Mouse (Mus musculus) MEL-GATA-1-ER (cell line): ENCODE measurements at regions not wholly inside any gene's neighbourhood (a gene's known extent, or its start where the extent isn't known, plus 50 kb on each side); places are given as distances from the start of the nearest gene placed in this dataset.
"Not testable (repeated sequence)": the region's sequence is repeated elsewhere in the genome, so short reads cannot be mapped to it uniquely, and the experiment has no call there.

ENCODE experiments used
- DNase-seq: peaks from one replicate; pipeline ENCODE4 v3.0.0-alpha.2; 2012; ENCODE audit warnings: low read depth; ENCODE audit errors: extremely low read depth

- DNase-seq = no peak
Observed at GRCm38 (mm10) chr10:57291596-57291995, 194.6 kb upstream of the Hsf2 start.

GRCm38 (mm10) chr10:57313799-57314198, 172.4 kb upstream of the Hsf2 start:
- DNase-seq = no peak

- no peak for DNase-seq
Observed at GRCm38 (mm10) chr10:57317067-57317466, 169.1 kb upstream of the Hsf2 start.

- DNase-seq = no peak
Observed at GRCm38 (mm10) chr10:57319171-57319570, 167.0 kb upstream of the Hsf2 start.

GRCm38 (mm10) chr10:57322717-57323424, 163.3 kb upstream of the Hsf2 start:
- DNase-seq = no peak

GRCm38 (mm10) chr10:57324226-57324625, 162.0 kb upstream of the Hsf2 start:
- DNase-seq = no peak

GRCm38 (mm10) chr10:57362781-57363180, 123.4 kb upstream of the Hsf2 start:
- DNase-seq = not testable (repeated sequence)
